Mouse (Mus musculus): ENCODE measurements around the gene Pnma3. TPM values are rescaled to one million over a fixed set of nuclear protein-coding genes. Genes with fewer than 3 reads are reported as not detected.
"Not testable (repeated sequence)": the region's sequence is repeated elsewhere in the genome, so short reads cannot be mapped to it uniquely, and the experiment has no call there.

Pnma3 gene
- 10 to 100 TPM; 25.5 to 28.1 TPM for total RNA-seq (2021)
- long read RNA-seq, partial matches to known transcripts, result 0 of 3 reads
- long read RNA-seq, other reads (novel, unspliced or antisense), result 0 of 3 reads

DNA sequence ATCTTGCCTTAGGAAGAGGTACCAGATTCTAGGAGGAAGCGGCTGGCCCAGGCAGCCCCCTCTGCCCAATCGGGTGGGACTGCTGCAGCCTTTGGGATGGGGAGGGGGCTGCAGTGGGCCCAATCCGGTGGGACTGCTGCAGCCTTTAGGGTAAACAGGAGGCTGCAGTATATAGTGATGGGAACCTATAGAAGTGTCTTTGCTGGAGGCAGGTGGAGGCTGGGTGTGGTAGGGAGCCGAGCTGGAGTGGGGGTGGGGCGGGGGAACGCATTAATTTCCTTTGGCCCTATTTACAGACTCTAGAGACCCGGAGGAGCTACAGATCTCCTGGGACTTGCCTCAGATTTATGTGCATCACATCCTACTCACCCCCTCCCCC lies at the start of gene Pnma3:
Pnma3 (plus strand) TSS at position 373 of the 379 bp plus-strand sequence.
- DNase-seq (ENCODE audit: low spot score in 2 of 2), result peak in 1 of 2 experiments; percentile 16

DNA sequence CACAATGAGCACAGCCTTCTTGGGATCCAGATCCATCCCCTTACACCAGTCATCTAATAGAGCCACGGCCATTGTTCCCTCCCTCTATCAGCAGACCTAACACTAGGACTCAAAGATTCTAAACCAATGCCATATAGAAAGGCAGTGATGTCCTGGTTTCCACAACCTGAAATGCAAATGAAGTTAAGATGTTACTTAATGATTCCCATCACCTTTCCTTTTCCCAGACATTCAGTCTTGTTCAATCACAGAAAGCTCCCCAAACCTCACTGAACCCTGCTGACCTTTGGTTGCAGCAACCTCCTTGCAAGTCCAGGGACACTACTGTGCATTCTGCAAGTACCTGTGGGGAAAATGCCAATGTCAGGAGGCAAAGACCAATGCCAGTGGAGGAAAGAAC lies 27.6 kb upstream of the Pnma3 start, which contains the start of gene Pnma5:
Pnma5 (minus strand) TSS at position 101 of the 400 bp plus-strand sequence.
- no peak for DNase-seq (ENCODE audit: low spot score in 2 of 2)

DNA sequence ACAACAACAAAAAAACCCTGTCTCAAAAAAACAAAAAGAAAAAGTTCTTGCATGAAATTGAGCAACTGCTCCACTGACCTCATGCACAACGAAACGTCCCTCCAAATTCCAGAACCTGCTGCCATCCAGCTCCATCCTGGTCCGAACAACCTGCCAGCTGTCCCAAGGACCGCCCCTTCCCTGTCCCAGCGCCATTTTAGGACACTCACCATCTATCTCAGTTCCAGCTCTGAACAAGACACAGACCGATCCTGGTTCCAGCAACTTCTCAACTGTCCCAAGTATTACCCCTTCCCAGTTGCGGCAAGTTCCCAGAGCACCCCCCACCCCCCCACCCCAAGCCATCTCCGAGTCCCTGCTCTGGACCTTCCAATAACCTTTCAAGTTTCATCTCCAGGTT lies 25.8 kb upstream of the Pnma3 start:
- DNase-seq (ENCODE audit: low spot score in 2 of 2), result no peak

DNA sequence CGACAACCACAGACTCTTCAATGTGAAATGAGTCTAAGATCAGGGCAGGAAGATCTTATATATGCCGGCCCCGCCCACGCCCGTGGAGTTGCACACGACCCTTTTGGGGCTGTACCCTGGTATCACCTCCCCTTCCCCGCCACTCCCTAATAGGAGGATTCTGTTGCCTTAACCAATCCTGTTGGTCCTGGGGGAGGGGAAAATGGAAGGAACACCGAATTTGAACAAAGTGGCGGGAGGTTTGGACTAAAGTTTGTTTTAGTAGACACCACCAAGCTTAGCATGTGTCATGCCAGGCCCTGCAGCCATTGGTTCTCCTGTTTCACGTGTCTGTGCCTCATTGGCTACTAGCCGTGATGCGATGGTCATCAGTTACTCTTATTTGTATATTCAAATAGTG lies 24.9 kb upstream of the Pnma3 start:
- DNase-seq (ENCODE audit: low spot score in 2 of 2), result no peak

DNA sequence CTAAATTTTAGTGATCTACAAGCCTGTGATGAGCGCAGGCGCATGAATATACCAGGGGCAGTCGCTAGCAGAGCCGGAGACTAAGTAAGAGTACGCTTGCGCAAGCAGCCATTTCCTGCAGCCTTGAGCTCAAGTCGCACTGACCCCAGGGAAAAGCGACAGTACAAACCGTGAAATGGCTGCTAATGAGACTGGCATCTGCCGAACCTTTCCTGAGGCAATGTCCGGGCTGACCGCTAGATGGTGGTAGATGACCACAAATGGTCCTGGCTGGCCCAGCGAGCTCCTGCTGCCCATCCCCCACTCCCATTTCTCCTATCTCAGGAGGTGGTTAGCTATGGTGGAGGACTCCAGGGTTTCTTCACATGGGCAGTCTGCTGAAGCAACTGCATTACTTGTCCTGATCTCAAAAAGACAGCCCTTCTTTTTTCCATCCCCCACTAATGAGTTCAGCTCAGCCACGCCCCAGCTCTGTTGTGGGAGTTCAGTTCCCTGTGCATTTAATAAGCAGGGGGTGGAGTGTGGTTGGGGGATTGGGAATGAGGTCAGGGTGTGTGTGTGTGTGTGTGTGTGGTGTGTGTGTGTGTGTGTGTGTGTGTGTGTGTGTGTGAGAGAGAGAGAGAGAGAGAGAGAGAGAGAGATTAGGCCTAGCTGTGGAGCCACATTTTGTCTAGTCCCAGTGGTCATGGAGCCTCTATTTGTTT lies 10.6 kb upstream of the Pnma3 start:
- peak; percentile 97 for DNase-seq (ENCODE audit: low spot score in 2 of 2)

DNA sequence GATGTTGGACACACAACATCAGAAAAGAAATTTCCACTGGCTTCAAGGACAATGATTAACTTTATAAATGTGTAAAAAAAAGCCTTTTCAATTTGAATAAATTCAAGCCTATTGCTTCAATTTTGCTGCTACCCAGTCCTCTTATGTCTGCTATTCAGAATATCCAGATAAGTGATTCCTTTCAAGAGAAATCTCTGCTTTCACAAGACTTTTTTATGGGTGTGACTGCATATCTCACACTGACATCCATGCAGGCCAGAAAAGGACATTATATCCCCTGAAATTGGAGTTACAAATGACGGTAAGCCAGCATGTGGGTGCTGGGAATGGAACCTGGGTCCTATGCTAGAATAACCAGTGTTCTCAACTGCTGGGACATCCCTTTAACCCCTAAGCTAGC lies 3.1 kb upstream of the Pnma3 start:
- DNase-seq (ENCODE audit: low spot score in 2 of 2), result no peak

DNA sequence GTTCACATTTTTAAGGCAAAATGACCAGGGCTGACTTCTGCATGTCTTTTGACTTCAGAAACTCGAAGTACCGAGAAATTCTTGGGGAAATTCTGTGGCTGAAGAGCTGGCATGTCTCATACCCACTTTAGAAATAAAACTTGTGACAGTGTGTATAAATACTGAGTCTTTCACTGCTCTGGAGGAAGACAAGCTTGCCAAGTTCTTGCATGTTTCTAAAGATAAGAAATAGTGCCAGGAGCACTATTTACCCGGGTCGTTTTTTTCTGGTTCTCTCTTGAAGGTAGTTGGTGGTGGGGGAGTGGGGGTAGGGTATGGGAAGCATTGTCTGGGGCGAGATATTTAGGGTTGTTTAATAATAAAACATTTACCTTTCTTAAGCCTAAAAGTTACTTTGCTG lies 2.3 kb upstream of the Pnma3 start:
- no peak for DNase-seq (ENCODE audit: low spot score in 2 of 2)

DNA sequence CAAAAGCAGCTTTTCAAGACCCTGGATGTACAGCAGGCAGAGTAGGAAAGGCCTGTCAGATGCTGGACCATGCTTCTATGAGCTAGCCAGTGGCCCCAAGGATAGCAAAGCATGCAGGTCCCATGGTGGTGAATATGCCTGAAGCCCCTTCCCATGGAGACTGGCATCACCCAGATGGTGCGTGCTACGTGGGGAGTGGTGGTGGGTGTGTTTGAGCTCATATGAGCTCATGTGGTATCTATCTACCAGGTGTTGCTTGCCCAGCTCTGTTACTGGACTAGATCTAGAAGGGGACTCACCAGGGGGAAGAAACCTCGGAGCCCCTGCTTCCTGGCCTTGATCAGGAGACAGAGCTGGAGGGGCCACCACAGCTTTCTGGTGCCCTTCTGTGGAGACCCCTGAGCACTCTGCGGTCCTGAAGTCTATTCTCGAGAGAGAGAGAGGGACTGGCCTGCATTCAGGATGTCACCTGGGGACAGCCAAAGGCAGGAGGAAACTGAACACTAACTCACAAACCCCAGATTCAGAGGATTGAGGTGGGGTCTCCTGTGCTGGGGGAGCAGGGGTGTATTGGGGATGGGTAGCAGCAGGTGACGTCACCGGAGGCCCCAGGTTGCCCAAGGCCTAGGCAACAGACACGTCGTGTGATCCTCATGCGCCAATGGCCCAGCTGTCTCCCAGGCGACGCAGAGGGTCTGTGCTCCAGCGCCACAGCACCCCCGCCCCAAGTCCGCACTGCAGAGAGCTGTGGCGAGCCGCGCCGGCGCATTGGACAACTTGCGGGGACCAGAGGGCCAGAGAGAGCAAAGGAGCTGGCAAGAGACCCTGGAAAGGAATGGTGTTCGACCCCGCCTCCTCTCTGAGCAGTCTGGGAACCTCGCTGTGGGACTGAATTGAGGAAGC lies 824 bp upstream of the Pnma3 start:
- DNase-seq (ENCODE audit: low spot score in 2 of 2), result peak; percentile 45 to 63

DNA sequence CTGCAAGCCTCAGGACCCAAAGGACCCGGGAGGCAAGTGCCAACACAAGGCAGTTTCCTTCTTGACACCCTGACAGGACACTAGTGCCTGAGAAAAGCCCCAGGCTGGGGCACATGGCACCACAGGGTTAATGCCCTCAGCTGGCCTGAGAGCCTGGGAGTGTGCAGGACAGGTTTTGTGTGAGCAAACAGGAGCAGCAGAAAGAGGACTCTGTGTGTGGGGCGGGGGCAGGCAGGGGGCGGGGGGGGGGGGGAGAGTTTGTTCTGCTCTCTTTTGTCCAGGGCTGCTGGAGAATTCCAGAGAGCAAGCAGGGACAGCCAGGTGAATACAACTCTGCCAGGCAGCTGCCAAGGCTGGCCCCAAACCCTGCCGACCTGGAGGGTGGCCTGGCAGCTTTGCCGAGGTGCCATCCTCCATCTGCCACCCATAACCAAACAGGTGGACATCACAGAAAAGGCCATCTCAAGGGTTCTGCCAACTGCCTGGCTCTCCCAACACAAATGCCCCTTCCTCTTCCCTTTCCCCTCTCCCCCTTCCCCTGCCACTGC lies 2.3 kb downstream of the Pnma3 start:
- not testable (repeated sequence) for DNase-seq (ENCODE audit: low spot score in 2 of 2)

DNA sequence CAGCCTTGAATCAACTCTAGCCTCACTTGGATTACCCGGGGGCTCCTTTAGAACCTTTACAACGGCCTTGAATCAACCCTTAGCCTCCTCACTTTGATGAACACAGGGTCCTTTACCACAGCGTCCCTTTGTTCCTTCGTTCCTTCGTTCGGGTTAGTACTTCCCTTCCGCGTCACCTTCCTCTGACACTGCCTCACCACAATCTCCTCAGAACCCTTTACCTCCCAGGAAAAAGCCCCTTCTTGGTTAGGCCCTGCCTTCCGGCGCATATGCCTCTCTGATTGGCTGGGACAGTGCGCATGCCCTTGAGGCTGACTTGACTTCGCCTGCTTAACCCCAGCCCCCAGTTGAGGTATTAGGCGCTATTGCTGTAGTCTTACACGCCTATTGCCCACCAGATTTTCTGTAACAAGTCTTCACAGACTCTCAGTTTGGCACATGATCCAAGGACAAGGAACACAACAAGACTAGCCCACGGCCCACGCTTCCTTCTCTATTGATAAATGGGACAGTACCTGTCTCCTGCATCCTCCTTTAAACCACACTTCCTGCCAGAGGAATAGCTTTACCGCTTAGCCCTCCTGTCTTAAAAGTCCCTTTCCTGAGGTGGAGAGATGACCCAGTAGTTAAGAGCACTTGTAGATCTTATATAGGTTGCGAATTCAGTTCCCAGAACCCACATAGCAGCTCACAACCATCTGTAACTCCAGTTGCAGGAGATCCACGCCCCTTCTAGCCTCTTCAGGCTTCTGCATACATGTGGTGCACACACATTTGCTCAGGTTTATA lies 17.9 kb downstream of the Pnma3 start, which contains the start of gene Xlr4a:
Xlr4a (minus strand) TSS at position 212 of the 789 bp plus-strand sequence.
- not testable (repeated sequence) for DNase-seq (ENCODE audit: low spot score in 2 of 2)

DNA sequence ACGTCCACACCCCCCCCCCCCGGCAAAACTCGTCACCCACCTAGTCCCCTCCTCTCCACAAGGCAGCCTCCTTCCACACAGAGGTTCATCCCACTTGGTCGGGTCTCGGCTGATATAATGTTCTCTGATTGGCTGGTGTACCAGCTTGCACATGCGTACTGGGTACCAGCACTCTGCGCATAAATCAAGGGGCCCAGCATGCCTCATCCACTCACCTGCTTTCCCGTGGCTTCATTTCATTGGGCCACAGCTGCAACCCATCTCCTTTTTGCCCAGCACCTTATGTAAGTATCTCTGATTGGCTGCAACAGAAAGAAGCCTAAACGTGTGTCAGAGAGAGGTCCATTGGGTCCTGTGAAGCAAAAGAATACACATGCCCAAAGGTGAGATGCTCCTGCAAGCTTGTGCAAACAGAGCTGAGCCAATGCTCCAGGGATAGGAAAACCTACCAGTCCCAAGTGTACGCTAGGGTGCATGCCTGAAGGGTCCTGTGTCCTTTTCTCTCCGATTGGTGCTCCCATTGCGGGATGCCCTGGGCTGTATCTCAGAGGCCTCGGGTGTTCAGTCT lies 32.4 kb downstream of the Pnma3 start, which contains the start of gene Xlr3a:
Xlr3a (minus strand) TSS at position 155 of the 568 bp plus-strand sequence.
- DNase-seq (ENCODE audit: low spot score in 2 of 2), result not testable (repeated sequence)

DNA sequence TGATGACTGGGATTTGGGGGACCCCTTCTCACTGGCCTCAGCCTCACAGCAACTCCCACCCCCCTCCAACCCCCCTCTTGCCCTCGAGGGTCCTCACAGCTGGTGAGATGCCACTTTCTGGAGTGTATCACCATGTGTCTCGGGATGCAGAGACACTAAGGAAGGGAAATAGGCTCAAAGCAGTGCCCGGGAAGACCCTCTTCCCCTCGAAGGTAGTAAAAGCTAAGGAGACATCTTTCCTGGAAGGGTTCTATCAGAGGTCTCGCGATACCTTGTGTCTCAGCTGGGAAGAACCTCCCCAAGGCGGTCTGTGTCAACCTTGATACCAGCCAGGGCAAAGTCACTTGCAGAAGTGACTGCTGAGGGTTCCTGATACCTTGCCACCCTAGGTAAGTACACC lies 52.2 kb downstream of the Pnma3 start, which contains the start of gene Gm14685:
Gm14685 (plus strand) TSS at position 301 of the 400 bp plus-strand sequence.
- not testable (repeated sequence) for DNase-seq (ENCODE audit: low spot score in 2 of 2)

Other genes with a start within 250 kb of the Pnma3 start
- 1 to 10 TPM; 3.0 to 3.2 TPM for gene Gabrq, start 239.6 kb upstream of the Pnma3 start, total RNA-seq (2021)
- 10 to 100 TPM; 49.7 to 50.1 TPM for gene Cetn2, start 146.4 kb upstream of the Pnma3 start, total RNA-seq (2021)
- 10 to 100 TPM; 51.7 to 52.8 TPM for gene Nsdhl, start 146.2 kb upstream of the Pnma3 start, total RNA-seq (2021)
- gene Zfp185, start 77.4 kb upstream of the Pnma3 start, total RNA-seq (2021), result 1 to 10 TPM; 1.0 to 1.7 TPM
- under 1 TPM; 0.65 to 0.80 TPM for gene Pnma5, start 27.7 kb upstream of the Pnma3 start, total RNA-seq (2021)
- gene Xlr4a, start 17.7 kb downstream of the Pnma3 start, total RNA-seq (2021), result under 1 TPM in 1 of 2 experiments, not detected in 1; 0.32 TPM
- gene Xlr3a, start 32.3 kb downstream of the Pnma3 start, total RNA-seq (2021), result under 1 TPM; 0.62 to 0.80 TPM
- gene Gm14685, start 52.3 kb downstream of the Pnma3 start, total RNA-seq (2021), result 1 to 10 TPM; 1.8 to 2.3 TPM
- gene Xlr5b, start 84.0 kb downstream of the Pnma3 start, total RNA-seq (2021), result not detected
- gene DXBay18, start 84.7 kb downstream of the Pnma3 start, total RNA-seq (2021), result 1 to 10 TPM in 1 of 2 experiments, under 1 TPM in 1; 0.48 to 2.1 TPM
- not detected for gene Spin2d, start 112.2 kb downstream of the Pnma3 start, total RNA-seq (2021)
- 1 to 10 TPM; 4.1 to 7.0 TPM for gene Xlr3b, start 127.4 kb downstream of the Pnma3 start, total RNA-seq (2021)
- under 1 TPM in 1 of 2 experiments, not detected in 1; 0.51 TPM for gene Xlr4b, start 149.5 kb downstream of the Pnma3 start, total RNA-seq (2021)
- gene F8a, start 163.5 kb downstream of the Pnma3 start, total RNA-seq (2021), result 10 to 100 TPM; 13.4 to 15.2 TPM
- gene Xlr4c, start 178.3 kb downstream of the Pnma3 start, total RNA-seq (2021), result not detected
- not detected for gene Xlr3c, start 200.6 kb downstream of the Pnma3 start, total RNA-seq (2021)
- not detected for gene Xlr5a, start 228.2 kb downstream of the Pnma3 start, total RNA-seq (2021)
- not detected for gene Xlr5c, start 228.2 kb downstream of the Pnma3 start, total RNA-seq (2021)

All from layer of hippocampus, postnatal 10 days (tissue).